Mouse (Mus musculus) lung, postnatal 0 days (tissue): ENCODE measurements around the gene Klf9.

Source experiments
- CTCF ChIP-seq: IDR thresholded peaks from 2 replicates; pipeline ENCODE4 v1.5.1; 2016; ENCODE audit warnings: antibody characterized with exemption, mild to moderate bottlenecking
- EP300 ChIP-seq: IDR thresholded peaks from 2 replicates; pipeline ENCODE4 v1.6.1; 2016; ENCODE audit warnings: antibody characterized with exemption, mild to moderate bottlenecking, control low read depth

DNA sequence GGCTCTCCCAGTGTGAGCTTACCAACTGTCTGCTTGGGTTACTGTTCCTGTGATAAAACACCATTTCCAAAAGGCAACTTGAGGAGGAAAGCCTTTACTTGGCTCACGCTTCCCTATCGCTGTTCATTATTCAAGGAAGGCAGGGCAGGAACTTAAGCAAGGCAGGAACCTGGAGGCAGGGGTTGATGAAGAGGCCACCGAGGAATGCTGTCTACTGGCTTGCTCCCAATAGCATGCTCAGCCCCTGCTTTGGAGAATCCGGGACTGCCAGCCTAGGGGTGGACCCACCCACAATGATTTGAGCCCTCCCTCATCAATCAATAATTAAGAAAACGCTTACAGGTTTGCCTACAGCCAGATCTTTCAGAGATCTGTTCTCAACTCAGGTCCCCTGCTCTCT lies 47.5 kb upstream of the Klf9 start:
- no peak for TF ChIP-seq CTCF
- no peak for TF ChIP-seq EP300
